Mouse (Mus musculus): ENCODE measurements around the gene Foxf2. TPM values are rescaled to one million over a fixed set of nuclear protein-coding genes. Genes with fewer than 3 reads are reported as not detected.

Foxf2 gene
- not detected for polyA plus RNA-seq (2017; shearing (Covaris generic))

GRCm38 (mm10) chr13:31625333-31626101 lies at the start of gene Foxf2:
Gene Foxf2 (plus strand): TSS chr13:31625816.
- no peak for ATAC-seq

GRCm38 (mm10) chr13:31576696-31577095 lies 48.9 kb upstream of the Foxf2 start:
- no peak for ATAC-seq

GRCm38 (mm10) chr13:31577576-31577975 lies 48.0 kb upstream of the Foxf2 start:
- no peak for ATAC-seq

GRCm38 (mm10) chr13:31578389-31578788 lies 47.2 kb upstream of the Foxf2 start:
- no peak for ATAC-seq

- ATAC-seq, result no peak
Observed at GRCm38 (mm10) chr13:31579866-31580265, 45.8 kb upstream of the Foxf2 start.

- no peak for ATAC-seq
Observed at GRCm38 (mm10) chr13:31587341-31587740, 38.3 kb upstream of the Foxf2 start.

- ATAC-seq, result no peak
Observed at GRCm38 (mm10) chr13:31599576-31599975, 26.0 kb upstream of the Foxf2 start.

- ATAC-seq, result no peak
Observed at GRCm38 (mm10) chr13:31603964-31604363, 21.7 kb upstream of the Foxf2 start.

- ATAC-seq, result no peak
Observed at GRCm38 (mm10) chr13:31614724-31615465, 10.7 kb upstream of the Foxf2 start.

GRCm38 (mm10) chr13:31615561-31616165 lies 10.0 kb upstream of the Foxf2 start:
- no peak for ATAC-seq

- no peak for ATAC-seq
Observed at GRCm38 (mm10) chr13:31618001-31618400, 7.6 kb upstream of the Foxf2 start.

GRCm38 (mm10) chr13:31618416-31618815 lies 7.2 kb upstream of the Foxf2 start:
- ATAC-seq, result no peak

GRCm38 (mm10) chr13:31618919-31619655 lies 6.5 kb upstream of the Foxf2 start:
- ATAC-seq, result no peak

- ATAC-seq, result no peak
Observed at GRCm38 (mm10) chr13:31619826-31620498, 5.7 kb upstream of the Foxf2 start.

GRCm38 (mm10) chr13:31620499-31620847 lies 5.1 kb upstream of the Foxf2 start:
- no peak for ATAC-seq

- no peak for ATAC-seq
Observed at GRCm38 (mm10) chr13:31620937-31621336, 4.7 kb upstream of the Foxf2 start.

GRCm38 (mm10) chr13:31621741-31622140 lies 3.9 kb upstream of the Foxf2 start:
- no peak for ATAC-seq

- ATAC-seq, result no peak
Observed at GRCm38 (mm10) chr13:31622371-31622770, 3.2 kb upstream of the Foxf2 start.

GRCm38 (mm10) chr13:31623291-31623690 lies 2.3 kb upstream of the Foxf2 start:
- ATAC-seq, result no peak

GRCm38 (mm10) chr13:31623906-31624860 lies 1.4 kb upstream of the Foxf2 start:
- no peak for ATAC-seq

- ATAC-seq, result no peak
Observed at GRCm38 (mm10) chr13:31624966-31625332, 667 bp upstream of the Foxf2 start.
